Mouse (Mus musculus): ENCODE data around the gene Arfgef2.

- TF ChIP-seq POLR2A (IDR thresholded peaks at IDR 0.05; ENCODE audit: borderline replicate concordance, insufficient read depth, low read length) (no peak), CTCF (IDR thresholded peaks at IDR 0.05; ENCODE audit: borderline replicate concordance, insufficient read depth, low read depth, low read length) (no peak)
Measured at GRCm38 (mm10) chr2:166834091-166834490, 28.7 kb downstream of the Arfgef2 start.
